Mouse (Mus musculus) hindbrain, postnatal 0 days (tissue): ENCODE data around the gene Gm45618. TPM values are rescaled to one million over a fixed set of nuclear protein-coding genes. Genes with fewer than 3 reads are reported as not detected.

Experiments
- ATAC-seq: fragments of 200-750 bp; cut with Nextera tagmentation; 2 replicates; pipeline ENCODE4 v1.8.0; 2017; ENCODE audit warnings: mild to moderate bottlenecking, moderate TSS enrichment, moderate library complexity
- DNase-seq: peaks from one replicate; pipeline ENCODE4 v3.0.0-alpha.2; 2015; ENCODE audit warnings: low spot score
- H3K27ac ChIP-seq: fragments of 300-500 bp; sonication (generic); 2 replicates; pipeline ENCODE4 v1.5.1; 2014; ENCODE audit warnings: mild to moderate bottlenecking
- H3K27me3 ChIP-seq: fragments of 300-500 bp; sonication (generic); 2 replicates; pipeline ENCODE4 v1.6.1; 2014; ENCODE audit warnings: low read length, mixed read lengths; ENCODE audit not compliant: insufficient read depth
- H3K36me3 ChIP-seq: fragments of 300-500 bp; sonication (generic); 2 replicates; pipeline ENCODE4 v1.6.1; 2014; ENCODE audit warnings: low read length, mixed read lengths; ENCODE audit not compliant: insufficient read depth
- H3K4me1 ChIP-seq: fragments of 300-500 bp; sonication (generic); 2 replicates; pipeline ENCODE4 v1.6.1; 2014; ENCODE audit warnings: antibody characterized with exemption, low read length, mixed read lengths; ENCODE audit not compliant: insufficient read depth
- H3K4me2 ChIP-seq: fragments of 300-500 bp; sonication (generic); 2 replicates; pipeline ENCODE4 v1.6.1; 2014; ENCODE audit warnings: low read depth, mild to moderate bottlenecking, low read length, moderate library complexity, mixed read lengths
- H3K4me3 ChIP-seq: fragments of 300-500 bp; sonication (generic); 2 replicates; pipeline ENCODE4 v1.5.1; 2014; ENCODE audit warnings: low read length
- H3K9ac ChIP-seq: fragments of 300-500 bp; sonication (generic); replicated peaks from 2 replicates; pipeline ENCODE4 v1.6.1; 2014; ENCODE audit warnings: mild to moderate bottlenecking, low read length, moderate library complexity, mixed read lengths
- H3K9me3 ChIP-seq: fragments of 300-500 bp; sonication (generic); 2 replicates; pipeline ENCODE4 v1.6.1; 2016; ENCODE audit warnings: low read length, mixed read lengths
- CTCF ChIP-seq: IDR thresholded peaks from 2 replicates; pipeline ENCODE4 v1.5.1; 2016; ENCODE audit warnings: antibody characterized with exemption, control low read depth, low read depth
- WGBS: fragments of 180-500 bp; shearing (Covaris S2); extraction: QIAGEN DNeasy Blood & Tissue Kit; methylation state at CpG from one replicate; pipeline ENCODE4 v1.1.7; 2014; 5-methylcytosine and 5-hydroxymethylcytosine counted together
- polyA plus RNA-seq: library from polyadenylated mRNA; unstranded; fragments of >200 nt; fragmentation: Nextera tagmentation; extraction: Ambion mirVana; gene quantifications from 2 replicates; pipeline ENCODE4 v1.2.1, GENCODE M21; 2015
- total RNA-seq: library from RNA; depleted of rRNA; stranded (reverse); fragments of >200 nt; gene quantifications from 2 replicates; pipeline ENCODE4 v1.2.3, GENCODE M21; 2014

Gm45618 gene
- total and polyA plus RNA-seq, 2 experiments from 2014 or later, result not detected

- no peak overlapping the region for H3K4me2 ChIP-seq
- H3K27me3 ChIP-seq, result no peaks in the 10 kb centered on the region
- peaks cover 3% of the 10 kb centered on the region; the same call in 1 of the 2 replicates for H3K4me1 ChIP-seq
- peak overlapping the region; percentile 13; the same call in 1 of the 2 replicates for H3K9ac ChIP-seq
- 53% methylated on average over 13 of the region's 16 CpGs for WGBS
- TF ChIP-seq CTCF, result no peak
- H3K4me3 ChIP-seq, result no peak overlapping the region
- peaks cover 35% of the 10 kb centered on the region for H3K36me3 ChIP-seq
- H3K27ac ChIP-seq, result peak overlapping the region; percentile 7; the same call in 1 of the 2 replicates
- DNase-seq, result no peak
- H3K9me3 ChIP-seq, result no peaks in the 10 kb centered on the region
- ATAC-seq, result no peak
Observed at GRCm38 (mm10) chr7:142082607-142083006, 37.9 kb downstream of the Gm45618 start.

GRCm38 (mm10) chr7:142082179-142082578 lies 38.4 kb downstream of the Gm45618 start:
- Histone ChIP-seq H3K27ac (peak overlapping the region; percentile 7; the same call in 1 of the 2 replicates), H3K27me3 (no peaks in the 10 kb centered on the region), H3K4me2 (no peak overlapping the region), H3K4me3 (no peak overlapping the region), H3K9ac (no peak overlapping the region; the same call in 1 of the 2 replicates), H3K9me3 (no peaks in the 10 kb centered on the region), H3K36me3 (peaks cover 31% of the 10 kb centered on the region), H3K4me1 (peaks cover 3% of the 10 kb centered on the region; the same call in 1 of the 2 replicates)
- DNase-seq (no peak), ATAC-seq (no peak)
- WGBS, result 12% methylated on average over 24 of the region's 38 CpGs
- no peak for TF ChIP-seq CTCF

- no peak overlapping the region for H3K4me3 ChIP-seq
- H3K36me3 ChIP-seq, result peaks cover 27% of the 10 kb centered on the region
- H3K4me2 ChIP-seq, result no peak overlapping the region
- no peak overlapping the region for H3K9ac ChIP-seq
- no peaks in the 10 kb centered on the region for H3K27me3 ChIP-seq
- no peak for TF ChIP-seq CTCF
- no peak for DNase-seq
- 32% methylated on average over 17 of the region's 17 CpGs for WGBS
- ATAC-seq, result no peak
- peaks cover 3% of the 10 kb centered on the region; the same call in 1 of the 2 replicates for H3K4me1 ChIP-seq
- H3K27ac ChIP-seq, result peak overlapping the region; percentile 7; the same call in 1 of the 2 replicates
- no peaks in the 10 kb centered on the region for H3K9me3 ChIP-seq
Observed at GRCm38 (mm10) chr7:142081736-142082135, 38.8 kb downstream of the Gm45618 start.

- Histone ChIP-seq H3K4me3 (no peak overlapping the region), H3K9ac (no peak overlapping the region), H3K36me3 (peaks cover 20% of the 10 kb centered on the region), H3K27me3 (no peaks in the 10 kb centered on the region), H3K4me1 (peaks cover 3% of the 10 kb centered on the region; the same call in 1 of the 2 replicates), H3K4me2 (no peak overlapping the region), H3K9me3 (no peaks in the 10 kb centered on the region), H3K27ac (no peak overlapping the region)
- TF ChIP-seq CTCF, result no peak
- ATAC-seq, result no peak
- 56% methylated on average over 2 of the region's 2 CpGs for WGBS
- no peak for DNase-seq
Observed at GRCm38 (mm10) chr7:142080876-142081275, 39.7 kb downstream of the Gm45618 start.

- H3K4me2 ChIP-seq, result no peak overlapping the region
- H3K9me3 ChIP-seq, result no peaks in the 10 kb centered on the region
- H3K27ac ChIP-seq, result no peak overlapping the region
- ATAC-seq (no peak), DNase-seq (no peak)
- peaks cover 17% of the 10 kb centered on the region for H3K36me3 ChIP-seq
- no peak overlapping the region for H3K4me3 ChIP-seq
- WGBS, result 52% methylated on average over 5 of the region's 5 CpGs
- H3K4me1 ChIP-seq, result 0 out of 2 replicates have a peak, but pooled peaks cover 3% of the 10 kb centered on the region
- H3K27me3 ChIP-seq, result no peaks in the 10 kb centered on the region
- TF ChIP-seq CTCF, result no peak
- H3K9ac ChIP-seq, result no peak overlapping the region
Observed at GRCm38 (mm10) chr7:142079365-142079764, 41.2 kb downstream of the Gm45618 start.

GRCm38 (mm10) chr7:142077138-142077537 lies 43.4 kb downstream of the Gm45618 start:
- Histone ChIP-seq H3K27ac (no peak overlapping the region; the same call in 1 of the 2 replicates), H3K9me3 (no peaks in the 10 kb centered on the region), H3K4me1 (no peaks in the 10 kb centered on the region), H3K27me3 (no peaks in the 10 kb centered on the region), H3K36me3 (0 out of 2 replicates have a peak, but pooled peaks cover 5% of the 10 kb centered on the region), H3K4me3 (no peak overlapping the region), H3K9ac (no peak overlapping the region), H3K4me2 (no peak overlapping the region)
- ATAC-seq (no peak), DNase-seq (no peak)
- 64% methylated on average over 3 of the region's 3 CpGs for WGBS
- no peak for TF ChIP-seq CTCF

GRCm38 (mm10) chr7:142074146-142074886 lies 46.2 kb downstream of the Gm45618 start:
- no peak for TF ChIP-seq CTCF
- DNase-seq (no peak), ATAC-seq (no peak)
- Histone ChIP-seq H3K27ac (no peak overlapping the region), H3K4me3 (no peak overlapping the region), H3K4me1 (no peaks in the 10 kb centered on the region), H3K9ac (no peak overlapping the region), H3K36me3 (no peaks in the 10 kb centered on the region), H3K4me2 (no peak overlapping the region), H3K9me3 (no peaks in the 10 kb centered on the region), H3K27me3 (no peaks in the 10 kb centered on the region)
- WGBS, result 81% methylated on average over 8 of the region's 8 CpGs
